Mouse (Mus musculus): ENCODE measurements around the gene Rnf32.

Gene Rnf32

DNA sequence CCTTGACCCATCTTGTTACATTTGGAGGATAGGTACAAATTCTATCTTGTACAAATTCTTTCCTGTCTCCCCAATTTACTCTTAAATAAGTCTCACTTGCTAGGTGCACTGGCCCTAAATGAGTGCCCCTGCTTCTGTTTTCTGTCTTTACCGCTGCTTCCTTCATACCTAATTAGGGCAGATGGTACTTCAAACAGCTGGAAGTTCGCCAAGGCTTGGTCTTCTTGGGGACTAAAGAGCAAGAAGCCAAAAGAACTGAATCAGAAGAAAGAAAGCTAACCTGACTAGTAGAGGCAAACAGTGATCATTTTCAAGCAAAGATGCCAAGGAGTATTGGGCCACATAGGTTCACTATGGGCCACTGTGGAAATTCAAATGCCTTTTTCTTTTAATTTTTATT, 77.6 kb downstream of the Rnf32 start:
- no peak for DNase-seq (ENCODE audit: low spot score in 2 of 2)

DNA sequence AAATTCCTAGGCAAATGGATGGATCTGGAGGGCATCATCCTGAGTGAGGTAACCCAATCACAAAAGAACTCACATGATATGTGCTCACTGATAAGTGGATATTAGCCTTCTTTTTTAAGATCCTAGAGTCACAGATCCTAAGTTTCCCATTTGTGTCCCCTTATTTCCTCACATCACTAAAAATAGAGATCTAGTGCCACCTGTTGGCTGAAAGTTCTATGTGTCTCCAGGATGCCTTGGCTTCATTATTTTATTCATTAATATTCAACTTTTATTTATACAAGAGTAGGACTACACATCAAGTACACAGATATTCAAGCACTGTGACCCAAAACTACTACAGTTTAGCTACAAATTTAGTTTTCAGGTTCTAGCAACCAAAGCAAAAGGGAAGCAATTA, 79.0 kb downstream of the Rnf32 start:
- DNase-seq (ENCODE audit: low spot score in 2 of 2), result no peak
